Mouse (Mus musculus): ENCODE results near the gene Prc1. TPM values are rescaled to one million over a fixed set of nuclear protein-coding genes. Genes with fewer than 3 reads are reported as not detected.

The Prc1 gene
- total RNA-seq (2021), result 10 to 100 TPM; 12.4 to 19.8 TPM
- long read RNA-seq, experiment 1, transcript Prc1-206 (14 exons, 2,912 nt), result major isoform, 8 of 21 reads
- long read RNA-seq, experiment 1, transcript Prc1-202 (14 exons, 3,026 nt), result minor isoform, 5 of 21 reads
- long read RNA-seq, experiment 1, transcript Prc1-210 (15 exons, 3,008 nt), result minor isoform, 5 of 21 reads
- long read RNA-seq, experiment 1, partial matches to known transcripts, result 1 of 21 reads
- long read RNA-seq, experiment 1, other reads (novel, unspliced or antisense), result 2 of 21 reads
- long read RNA-seq, experiment 2, transcript Prc1-210 (15 exons, 3,008 nt), result major isoform, 5 of 12 reads
- long read RNA-seq, experiment 2, partial matches to known transcripts, result 1 of 12 reads
- long read RNA-seq, experiment 2, other reads (novel, unspliced or antisense), result 2 of 12 reads

GRCm38 (mm10) chr7:80294062-80294763 lies at the start of gene Prc1:
Gene Prc1, plus strand, starts transcription at chr7:80294450.
- DNase-seq, result peak; percentile 98
- intact Hi-C loops (cut with DNase I), result loop anchor here (2.0 kb wide), 1 partner anchor 31 kb away; the partner anchor contains the start of gene Rccd1

- no peak for DNase-seq
- intact Hi-C loops (cut with DNase I), result no loop called here
Observed at GRCm38 (mm10) chr7:80244851-80245250, 49.4 kb upstream of the Prc1 start.

GRCm38 (mm10) chr7:80246148-80246721 lies 48.0 kb upstream of the Prc1 start, which contains the start of gene Ttll13:
Gene Ttll13, plus strand, starts transcription at chr7:80246376.
- intact Hi-C loops (cut with DNase I), result no loop called here
- peak; percentile 97 to 98 for DNase-seq

- no peak for DNase-seq
- intact Hi-C loops (cut with DNase I), result no loop called here
Observed at GRCm38 (mm10) chr7:80246859-80247258, 47.4 kb upstream of the Prc1 start.

DNA sequence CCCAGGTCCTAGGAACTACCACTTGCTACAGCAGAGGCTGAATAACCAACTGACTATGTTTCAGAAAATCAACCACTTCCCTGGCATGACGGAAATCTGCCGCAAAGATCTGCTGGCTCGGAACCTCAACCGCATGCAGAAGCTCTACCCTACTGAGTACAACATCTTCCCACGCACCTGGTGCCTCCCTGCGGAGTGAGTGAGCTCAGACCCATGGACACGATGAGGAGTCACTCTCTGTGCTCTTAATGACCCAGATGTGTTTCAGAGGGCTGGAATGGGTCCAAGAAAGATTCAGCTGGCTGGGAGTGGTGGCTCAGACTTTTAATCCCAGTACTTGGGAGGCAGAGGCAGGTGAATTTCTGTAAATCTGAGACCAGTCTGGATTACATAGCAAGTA lies 41.8 kb upstream of the Prc1 start:
- intact Hi-C loops (cut with DNase I), result no loop called here
- no peak for DNase-seq

DNA sequence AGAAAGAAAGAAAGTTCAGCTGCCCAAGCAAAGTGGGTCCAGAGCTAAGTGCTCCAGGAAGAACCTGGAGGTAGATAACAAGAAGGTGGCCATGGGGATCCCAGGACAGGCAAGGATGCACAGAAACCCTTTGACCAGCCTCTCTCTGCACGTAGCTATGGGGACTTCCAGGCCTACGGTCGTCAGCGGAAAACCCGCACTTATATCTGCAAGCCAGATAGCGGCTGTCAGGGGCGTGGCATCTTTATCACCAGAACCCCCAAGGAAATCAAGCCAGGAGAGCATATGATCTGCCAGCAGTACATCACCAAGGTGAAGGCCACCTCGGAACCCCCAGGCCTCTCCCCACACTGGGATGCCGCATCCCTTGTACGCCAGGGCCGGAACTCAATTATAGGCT lies 41.4 kb upstream of the Prc1 start:
- intact Hi-C loops (cut with DNase I), result no loop called here
- DNase-seq, result no peak

GRCm38 (mm10) chr7:80255981-80256380 lies 38.3 kb upstream of the Prc1 start:
- intact Hi-C loops (cut with DNase I), result no loop called here
- no peak for DNase-seq

DNA sequence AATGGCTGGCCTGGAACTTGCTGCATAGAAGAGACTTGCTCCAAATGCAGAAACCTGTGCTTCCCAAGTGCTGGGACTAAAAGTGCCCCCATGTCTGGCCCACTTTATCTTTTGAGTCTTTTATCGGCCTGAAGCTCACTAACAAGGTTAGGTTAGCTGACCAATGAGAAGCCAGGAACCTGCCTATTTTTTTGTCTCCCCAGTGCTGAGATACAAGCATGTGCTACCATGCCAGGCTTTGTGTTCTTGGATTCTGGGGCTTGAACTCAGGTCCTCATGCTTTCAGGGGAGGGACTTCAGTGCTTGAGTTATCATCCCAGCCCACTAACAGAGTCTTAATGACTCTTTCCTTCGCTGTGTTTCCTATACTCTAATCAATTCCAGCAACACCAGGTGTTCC lies 36.5 kb upstream of the Prc1 start:
- DNase-seq, result no peak
- intact Hi-C loops (cut with DNase I), result no loop called here

GRCm38 (mm10) chr7:80260625-80261371 lies 33.5 kb upstream of the Prc1 start, which contains the start of gene Ngrn:
Gene Ngrn, plus strand, starts transcription at chr7:80261215.
- DNase-seq, result peak; percentile 80 to 88
- intact Hi-C loops (cut with DNase I), result no loop called here

DNA sequence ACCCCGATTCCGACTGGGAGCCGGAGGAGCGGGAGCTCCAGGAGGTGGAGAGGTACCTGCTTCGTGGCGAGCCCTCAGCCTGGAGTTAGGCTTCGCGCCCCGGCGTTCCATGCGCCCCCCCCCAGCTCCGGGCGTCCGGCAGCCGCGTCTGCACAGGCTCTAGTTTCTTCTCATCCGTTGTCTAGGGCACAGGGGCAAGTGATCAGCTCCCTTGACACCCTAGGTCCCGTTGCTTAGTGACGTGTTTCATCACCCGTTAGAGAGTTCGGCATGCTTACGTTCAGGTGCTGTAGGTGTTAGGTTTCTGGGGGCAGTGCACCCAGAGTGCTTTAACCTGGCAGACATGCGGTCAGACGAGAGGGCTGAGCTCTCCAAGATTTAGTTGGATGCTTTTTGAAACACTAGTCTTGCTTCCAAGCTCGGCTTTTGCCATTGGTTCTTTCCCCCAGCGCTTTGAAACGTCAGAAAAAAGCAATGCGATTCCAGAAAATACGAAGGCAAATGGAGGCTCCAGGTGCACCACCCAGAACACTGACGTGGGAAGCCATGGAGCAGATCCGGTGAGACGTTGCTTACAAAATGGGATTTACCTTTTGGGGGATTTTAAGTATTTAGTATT lies 32.8 kb upstream of the Prc1 start:
- intact Hi-C loops (cut with DNase I), result no loop called here
- no peak for DNase-seq

GRCm38 (mm10) chr7:80264606-80265005 lies 29.6 kb upstream of the Prc1 start:
- intact Hi-C loops (cut with DNase I), result no loop called here

GRCm38 (mm10) chr7:80267764-80268163 lies 26.5 kb upstream of the Prc1 start:
- intact Hi-C loops (cut with DNase I), result no loop called here
- DNase-seq, result no peak

More at GRCm38 (mm10) chr7:80264606-80265005, 29.6 kb upstream of the Prc1 start:
- no peak for DNase-seq

GRCm38 (mm10) chr7:80268897-80269750 lies 25.1 kb upstream of the Prc1 start, which contains the start of gene Vps33b:
Gene Vps33b, plus strand, starts transcription at chr7:80269649.
- intact Hi-C loops (cut with DNase I), result no loop called here
- peak; percentile 94 to 96 for DNase-seq

DNA sequence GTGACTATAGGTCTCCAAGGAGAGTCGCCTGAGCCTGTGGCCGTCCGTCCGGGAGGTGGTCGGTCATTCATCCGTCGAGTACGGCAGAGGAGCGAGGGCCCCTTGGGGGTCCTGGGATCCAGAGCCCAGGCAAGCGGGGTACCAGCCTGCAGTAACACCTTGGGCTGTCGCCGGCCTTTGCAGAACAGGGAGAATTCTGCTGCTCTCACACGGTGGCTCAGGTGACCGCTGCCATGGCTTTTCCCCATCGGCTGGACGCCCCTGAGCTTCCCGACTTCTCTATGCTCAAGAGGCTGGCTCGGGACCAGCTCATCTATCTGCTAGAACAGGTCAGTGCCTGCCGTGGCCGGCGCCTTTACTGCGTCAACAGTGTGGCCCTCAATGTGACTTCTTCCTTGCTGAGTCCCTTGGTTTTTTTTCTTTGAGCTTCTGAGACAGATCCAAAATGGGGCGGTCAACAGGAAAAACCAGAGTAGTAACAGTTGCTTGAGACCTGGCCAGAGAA lies 24.4 kb upstream of the Prc1 start:
- intact Hi-C loops (cut with DNase I), result no loop called here
- peak in 1 of 2 experiments; percentile 53 for DNase-seq

- intact Hi-C loops (cut with DNase I), result no loop called here
Observed at GRCm38 (mm10) chr7:80273456-80273855, 20.8 kb upstream of the Prc1 start.

GRCm38 (mm10) chr7:80276374-80276773 lies 17.9 kb upstream of the Prc1 start:
- intact Hi-C loops (cut with DNase I), result no loop called here

More at GRCm38 (mm10) chr7:80273456-80273855, 20.8 kb upstream of the Prc1 start:
- no peak for DNase-seq

DNA sequence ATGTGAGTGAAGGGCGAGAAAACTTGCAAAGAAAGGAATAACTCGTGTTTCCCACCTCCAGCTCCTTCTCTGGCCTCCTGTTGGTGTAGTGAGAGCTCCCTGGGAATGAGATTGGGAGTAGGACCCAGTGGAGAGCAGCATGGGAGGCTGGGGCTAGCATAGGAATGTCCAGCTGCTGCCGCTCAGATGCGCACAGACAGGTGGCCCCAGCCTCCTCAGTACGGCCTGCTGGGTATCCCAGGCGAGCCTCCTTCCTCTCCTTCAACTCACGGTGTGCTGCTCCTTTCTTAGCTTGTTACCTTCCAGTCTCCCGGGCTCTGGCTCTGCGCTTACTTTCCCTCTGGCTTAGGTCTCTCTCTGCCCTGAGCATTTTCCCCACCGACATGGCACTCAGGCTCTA lies 14.2 kb upstream of the Prc1 start:
- DNase-seq, result no peak
- intact Hi-C loops (cut with DNase I), result no loop called here

More at GRCm38 (mm10) chr7:80276374-80276773, 17.9 kb upstream of the Prc1 start:
- no peak for DNase-seq

- no peak for DNase-seq
- intact Hi-C loops (cut with DNase I), result no loop called here
Observed at GRCm38 (mm10) chr7:80280998-80281397, 13.3 kb upstream of the Prc1 start.

GRCm38 (mm10) chr7:80281646-80282045 lies 12.6 kb upstream of the Prc1 start:
- intact Hi-C loops (cut with DNase I), result no loop called here
- no peak for DNase-seq

Data from heart, postnatal 14 days (tissue).